Mouse (Mus musculus) CH12.LX (cell line): ENCODE data around the gene Fbxl15. TPM values are rescaled to one million over a fixed set of nuclear protein-coding genes. Genes with fewer than 3 reads are reported as not detected.

Experiments
- polyA plus RNA-seq: library from polyadenylated mRNA; unstranded; fragments of >175 nt; gene quantifications from 2 replicates; pipeline ENCODE4 v1.2.1, GENCODE M21; 2012; ENCODE audit warnings: low read depth; ENCODE audit not compliant: insufficient read length
- total RNA-seq, 2 experiments: library from RNA; depleted of rRNA; stranded (reverse); fragments of 300-350 nt in 1 of 2; fragments of >200 nt in 1 of 2; gene quantifications; 2 replicates each; pipeline ENCODE4 v1.2.3; 2012 to 2014

Gene Fbxl15
- total and polyA plus RNA-seq, 3 experiments = 7.6 to 9.9 (median 9.4) TPM

Other genes starting within 250 kb of the Fbxl15 start
- not detected in 2 replicates for gene Elovl3, start 196.3 kb upstream of the Fbxl15 start, total RNA-seq (2012; rRNA removed)
- gene Elovl3, start 196.3 kb upstream of the Fbxl15 start, total RNA-seq (2014; rRNA removed) = not detected in 2 replicates
- gene Elovl3, start 196.3 kb upstream of the Fbxl15 start, polyA plus RNA-seq = not detected in 2 replicates
- gene Pitx3, start 179.9 kb upstream of the Fbxl15 start, total RNA-seq (2012; rRNA removed) = not detected in 2 replicates
- not detected in 2 replicates for gene Pitx3, start 179.9 kb upstream of the Fbxl15 start, total RNA-seq (2014; rRNA removed)
- not detected in 2 replicates for gene Pitx3, start 179.9 kb upstream of the Fbxl15 start, polyA plus RNA-seq
- 18.7 and 22.7 TPM in 2 replicates for gene Gbf1, start 175.7 kb upstream of the Fbxl15 start, total RNA-seq (2012; rRNA removed)
- 7.1 and 8.6 TPM in 2 replicates for gene Gbf1, start 175.7 kb upstream of the Fbxl15 start, total RNA-seq (2014; rRNA removed)
- 23.9 and 26.1 TPM in 2 replicates for gene Gbf1, start 175.7 kb upstream of the Fbxl15 start, polyA plus RNA-seq
- 45.0 and 64.8 TPM in 2 replicates for gene Nfkb2, start 23.9 kb upstream of the Fbxl15 start, total RNA-seq (2012; rRNA removed)
- 37.1 and 44.3 TPM in 2 replicates for gene Nfkb2, start 23.9 kb upstream of the Fbxl15 start, total RNA-seq (2014; rRNA removed)
- 67.5 and 71.7 TPM in 2 replicates for gene Nfkb2, start 23.9 kb upstream of the Fbxl15 start, polyA plus RNA-seq
- 1.3 and 2.2 TPM in 2 replicates for gene Psd, start 1.0 kb upstream of the Fbxl15 start, total RNA-seq (2012; rRNA removed)
- gene Psd, start 1.0 kb upstream of the Fbxl15 start, total RNA-seq (2014; rRNA removed) = 0.39 and 0.70 TPM in 2 replicates
- gene Psd, start 1.0 kb upstream of the Fbxl15 start, polyA plus RNA-seq = 20.1 and 20.6 TPM in 2 replicates
- 95.1 and 102 TPM in 2 replicates for gene Cuedc2, start 10.5 kb downstream of the Fbxl15 start, total RNA-seq (2012; rRNA removed)
- gene Cuedc2, start 10.5 kb downstream of the Fbxl15 start, total RNA-seq (2014; rRNA removed) = 117 and 120 TPM in 2 replicates
- gene Cuedc2, start 10.5 kb downstream of the Fbxl15 start, polyA plus RNA-seq = 94.4 and 123 TPM in 2 replicates
- 4.9 and 7.6 TPM in 2 replicates for gene Mfsd13a, start 12.9 kb downstream of the Fbxl15 start, total RNA-seq (2012; rRNA removed)
- gene Mfsd13a, start 12.9 kb downstream of the Fbxl15 start, total RNA-seq (2014; rRNA removed) = 2.8 and 3.1 TPM in 2 replicates
- gene Mfsd13a, start 12.9 kb downstream of the Fbxl15 start, polyA plus RNA-seq = 13.2 and 15.9 TPM in 2 replicates
- gene 2310034G01Rik, start 22.1 kb downstream of the Fbxl15 start, total RNA-seq (2012; rRNA removed) = 1.3 and 1.4 TPM in 2 replicates
- 1.5 and 1.6 TPM in 2 replicates for gene 2310034G01Rik, start 22.1 kb downstream of the Fbxl15 start, total RNA-seq (2014; rRNA removed)
- 1.1 and 1.4 TPM in 2 replicates for gene 2310034G01Rik, start 22.1 kb downstream of the Fbxl15 start, polyA plus RNA-seq
- 75.7 and 87.8 TPM in 2 replicates for gene Actr1a, start 67.6 kb downstream of the Fbxl15 start, total RNA-seq (2012; rRNA removed)
- 69.4 and 70.7 TPM in 2 replicates for gene Actr1a, start 67.6 kb downstream of the Fbxl15 start, total RNA-seq (2014; rRNA removed)
- 84.2 and 88.4 TPM in 2 replicates for gene Actr1a, start 67.6 kb downstream of the Fbxl15 start, polyA plus RNA-seq
- gene Sufu, start 68.7 kb downstream of the Fbxl15 start, total RNA-seq (2012; rRNA removed) = 8.7 and 9.8 TPM in 2 replicates
- gene Sufu, start 68.7 kb downstream of the Fbxl15 start, total RNA-seq (2014; rRNA removed) = 3.0 and 3.6 TPM in 2 replicates
- 18.1 and 22.6 TPM in 2 replicates for gene Sufu, start 68.7 kb downstream of the Fbxl15 start, polyA plus RNA-seq
- 11.0 and 12.0 TPM in 2 replicates for gene Trim8, start 173.5 kb downstream of the Fbxl15 start, total RNA-seq (2012; rRNA removed)
- gene Trim8, start 173.5 kb downstream of the Fbxl15 start, total RNA-seq (2014; rRNA removed) = 3.7 and 4.4 TPM in 2 replicates
- gene Trim8, start 173.5 kb downstream of the Fbxl15 start, polyA plus RNA-seq = 23.3 and 24.9 TPM in 2 replicates
- 38.4 and 46.5 TPM in 2 replicates for gene Arl3, start 245.0 kb downstream of the Fbxl15 start, total RNA-seq (2012; rRNA removed)
- gene Arl3, start 245.0 kb downstream of the Fbxl15 start, total RNA-seq (2014; rRNA removed) = 23.7 and 24.1 TPM in 2 replicates
- 40.4 and 45.3 TPM in 2 replicates for gene Arl3, start 245.0 kb downstream of the Fbxl15 start, polyA plus RNA-seq
- 8.5 and 9.4 TPM in 2 replicates for gene Sfxn2, start 245.2 kb downstream of the Fbxl15 start, total RNA-seq (2012; rRNA removed)
- gene Sfxn2, start 245.2 kb downstream of the Fbxl15 start, total RNA-seq (2014; rRNA removed) = 5.9 and 6.8 TPM in 2 replicates
- 11.1 and 11.8 TPM in 2 replicates for gene Sfxn2, start 245.2 kb downstream of the Fbxl15 start, polyA plus RNA-seq